9 mouse cellular contexts compared by ENCODE assay signal in genomic region chr3:58784219-58785092, GRCm38 (mm10). TPM values are rescaled to one million over a fixed set of nuclear protein-coding genes. Genes with fewer than 3 reads are reported as not detected.
DNase-seq lines count a peak whose midpoint lies in the region; ATAC-seq and TF ChIP-seq lines count a peak whose summit lies in the region.
"Had no signal": no experiment of that assay in that cellular context is flagged by ENCODE, and none has a peak within 500 bp of the region (broad histone marks: within the 10 kb centered on the region; RNA-seq: fewer than 3 reads in every experiment).

No protein-coding gene starts in this region.

- peak; percentile 76 for TF ChIP-seq CTCF in left cerebral cortex, adult 2 months (IDR thresholded peaks at IDR 0.05)

- intact Hi-C loops in left cerebral cortex, adult 2 months (cut with DNase I): loop anchor here (2.0 to 10.0 kb wide), 5 partner anchors 58 to 370 kb away; partner anchors contain the start of genes Med12l, Selenot and Tsc22d2
- intact Hi-C loops in left cerebral cortex, postnatal 4 days (cut with DNase I): loop anchor here (5.0 to 10.0 kb wide), 2 partner anchors 127 to 220 kb away; partner anchors contain the start of gene Med12l

- peak; percentile 47; the same call in 1 of the 2 replicates for ATAC-seq in neural tube, embryonic 15.5 days (ENCODE audit: low FRiP score)
- no peak for ATAC-seq in monocyte, adult 5-6 weeks (replicated peaks; ENCODE audit: insufficient number of reproducible peaks, low FRiP score, low TSS enrichment, poor library complexity, severe bottlenecking)

- no peaks in the 10 kb centered on the region; the same call in 1 of the 2 replicates for H3K4me1 ChIP-seq in neural tube, embryonic 15.5 days
- H3K4me1 ChIP-seq: liver, embryonic 15.5 days had no signal

- no peak overlapping the region for H3K27ac ChIP-seq in left cerebral cortex, adult 2 months
- H3K27ac ChIP-seq in neural tube, embryonic 15.5 days (replicated peaks): no peak overlapping the region
- H3K27ac ChIP-seq: liver, embryonic 15.5 days had no signal

- no peak overlapping the region for H3K4me3 ChIP-seq in left cerebral cortex, adult 2 months
- H3K4me3 ChIP-seq in neural tube, embryonic 15.5 days (replicated peaks): no peak overlapping the region
- H3K4me3 ChIP-seq: liver, embryonic 15.5 days had no signal

- peak; percentile 46 for DNase-seq in adrenal gland, postnatal 10 days
- no peak for DNase-seq in adrenal gland, adult 2 months
- no peak for DNase-seq in left cerebral cortex, adult 2 months (ENCODE audit: extremely low spot score in 1 of 2, low spot score in 2 of 2)
- DNase-seq in left cerebral cortex, postnatal 4 days: no peak
- peak; percentile 71 for DNase-seq in brain, adult 2 months (ENCODE audit: low read depth, low spot score)
- DNase-seq in kidney, adult 8-10 months: peak; percentile 23 to 35

- no peaks in the 10 kb centered on the region for H3K36me3 ChIP-seq in neural tube, embryonic 15.5 days
- H3K36me3 ChIP-seq: liver, embryonic 15.5 days had no signal

- H3K27me3 ChIP-seq in neural tube, embryonic 15.5 days (replicated peaks): no peaks in the 10 kb centered on the region
- H3K27me3 ChIP-seq: liver, embryonic 15.5 days had no signal

- no peaks in the 10 kb centered on the region for H3K9me3 ChIP-seq in neural tube, embryonic 15.5 days (replicated peaks)
- H3K9me3 ChIP-seq: liver, embryonic 15.5 days had no signal

- 36% methylated on average over 8 of the region's 8 CpGs for WGBS in neural tube, embryonic 15.5 days

- H3K4me2 ChIP-seq in neural tube, embryonic 15.5 days: no peak overlapping the region
- H3K4me2 ChIP-seq: liver, embryonic 15.5 days had no signal

- H3K9ac ChIP-seq in neural tube, embryonic 15.5 days (replicated peaks): no peak overlapping the region
- H3K9ac ChIP-seq: liver, embryonic 15.5 days had no signal

RNA-seq across cellular contexts. Expression of gene Mindy4b-ps, which starts 37.7 kb away (rescaled TPM):
- total RNA-seq in adrenal gland, postnatal 10 days (2021): not detected
- not detected for total RNA-seq in adrenal gland, adult 2 months (2021)
- not detected in 2 replicates for polyA plus RNA-seq in adrenal gland, adult 2 months (2012; rRNA removed)
- 1 to 10 TPM; 2.6 to 2.8 TPM for total RNA-seq in left cerebral cortex, adult 2 months (2021)
- total RNA-seq in left cerebral cortex, postnatal 4 days (2021): under 1 TPM; 0.40 to 0.48 TPM
- polyA plus RNA-seq in neural tube, embryonic 15.5 days (2015; fragmentation: Nextera tagmentation; extraction: Ambion mirVana): 0.17 and 0.26 TPM in 2 replicates
- total RNA-seq in monocyte, adult 5-6 weeks (2017): not detected in 3 replicates
- polyA plus RNA-seq: liver, embryonic 15.5 days had no signal

Comparison
In these comparisons a context has a peak if more than half of its experiments do, and no peak if none do; other contexts are left out.
1. DNase-seq: peak in adrenal gland, postnatal 10 days (single experiment), brain, adult 2 months (single experiment) and kidney, adult 8-10 months (2 of 2); none in adrenal gland, adult 2 months (single experiment), left cerebral cortex, adult 2 months (0 of 2) and left cerebral cortex, postnatal 4 days (single experiment).